Mouse (Mus musculus): ENCODE measurements around the gene Ecsit. TPM values are rescaled to one million over a fixed set of nuclear protein-coding genes. Genes with fewer than 3 reads are reported as not detected.
A peak's percentile ranks its signal among the peaks of the same experiment; 100 is the strongest.

Ecsit gene
- polyA plus RNA-seq, 1 experiment: 85.2 TPM

DNA sequence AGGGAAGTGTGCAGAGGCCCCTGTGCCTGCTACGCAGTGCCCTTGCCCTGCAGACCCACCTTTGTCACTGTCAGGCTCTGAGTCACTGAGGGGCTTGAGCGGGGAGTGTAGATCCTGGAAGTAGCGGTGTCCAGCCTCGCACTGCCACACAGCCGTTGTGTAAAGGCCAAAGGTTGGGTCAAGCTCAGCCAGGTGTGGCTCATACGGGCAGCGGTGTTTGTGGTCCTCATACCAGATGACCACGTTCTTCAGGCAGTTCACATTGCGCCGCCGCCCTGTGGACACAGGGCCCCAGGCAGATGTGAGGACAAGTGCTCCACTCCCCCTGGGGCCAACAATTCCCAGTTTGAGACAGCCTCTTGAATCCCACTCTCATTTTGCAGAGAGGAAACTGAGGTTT lies 19.6 kb downstream of the Ecsit start:
- TF ChIP-seq CTCF (IDR thresholded peaks at IDR 0.05; ENCODE audit: borderline replicate concordance, insufficient read depth, low read depth, low read length): no peak
- no peak for TF ChIP-seq POLR2A (IDR thresholded peaks at IDR 0.05; ENCODE audit: borderline replicate concordance, insufficient read depth, low read length)
- 96% methylated on average over 11 of the region's 11 CpGs for WGBS
- DNase-seq: no peak
- Histone ChIP-seq H3K4me1 (ENCODE audit: control insufficient read depth, insufficient read depth, low read length) (peaks cover 72% of the 10 kb centered on the region), H3K27me3 (ENCODE audit: control insufficient read depth, insufficient read depth, low read length) (no peaks in the 10 kb centered on the region), H3K27ac (ENCODE audit: insufficient read depth, low read length) (no peak overlapping the region), H3K4me3 (replicated peaks; ENCODE audit: insufficient read depth, low read depth, low read length) (no peak overlapping the region)

DNA sequence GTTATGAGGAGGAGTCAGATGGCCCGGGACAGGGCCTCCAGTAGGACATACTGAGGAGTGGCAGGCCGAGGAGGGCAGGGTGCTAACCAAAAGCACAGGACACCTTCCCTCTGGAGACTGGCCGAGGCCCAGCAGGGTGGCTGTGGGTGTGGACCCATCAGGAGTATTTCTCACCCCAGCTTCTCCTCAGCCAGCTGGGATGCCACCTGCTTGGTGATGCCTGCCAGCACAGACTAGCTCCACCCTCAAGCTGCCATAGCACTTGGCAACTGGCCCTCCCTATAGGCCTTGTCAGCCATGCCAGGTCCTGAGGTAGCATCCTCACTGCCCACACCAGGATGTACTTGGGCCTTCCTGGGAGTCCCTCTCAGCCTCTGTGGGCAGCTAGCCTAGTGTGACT lies 20.9 kb downstream of the Ecsit start:
- peak overlapping the region; percentile 80 for H3K27ac ChIP-seq (ENCODE audit: insufficient read depth, low read length)
- TF ChIP-seq POLR2A (IDR thresholded peaks at IDR 0.05; ENCODE audit: borderline replicate concordance, insufficient read depth, low read length): no peak
- no peak for TF ChIP-seq CTCF (IDR thresholded peaks at IDR 0.05; ENCODE audit: borderline replicate concordance, insufficient read depth, low read depth, low read length)
- WGBS: 23% methylated on average over 3 of the region's 3 CpGs
- no peak overlapping the region for H3K4me3 ChIP-seq (replicated peaks; ENCODE audit: insufficient read depth, low read depth, low read length)
- peak; percentile 93 to 96 for DNase-seq
- peaks cover 67% of the 10 kb centered on the region for H3K4me1 ChIP-seq (ENCODE audit: control insufficient read depth, insufficient read depth, low read length)
- H3K27me3 ChIP-seq (ENCODE audit: control insufficient read depth, insufficient read depth, low read length): no peaks in the 10 kb centered on the region

DNA sequence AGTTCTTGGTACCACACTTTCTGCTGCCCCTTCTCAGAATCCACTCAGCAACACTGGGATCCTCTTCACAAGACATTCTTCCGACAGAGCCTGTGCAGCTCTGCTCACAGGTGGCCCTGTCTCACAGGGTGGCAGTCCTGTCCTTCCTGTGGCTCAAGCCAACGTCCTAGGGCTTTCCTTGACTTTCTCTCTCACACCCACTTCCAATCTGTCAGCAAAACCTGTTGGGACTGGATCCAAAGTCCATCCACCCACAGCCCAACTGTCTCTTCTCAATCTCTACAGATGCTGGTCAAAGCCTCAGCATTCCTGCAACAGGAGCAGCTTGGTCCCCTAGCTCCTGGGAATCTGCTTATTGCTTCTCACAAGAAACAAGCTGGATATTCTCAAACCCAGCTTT lies 23.9 kb downstream of the Ecsit start:
- DNase-seq: peak; percentile 72 to 85
- H3K4me1 ChIP-seq (ENCODE audit: control insufficient read depth, insufficient read depth, low read length): peaks cover 60% of the 10 kb centered on the region
- TF ChIP-seq CTCF (IDR thresholded peaks at IDR 0.05; ENCODE audit: borderline replicate concordance, insufficient read depth, low read depth, low read length) (no peak), POLR2A (IDR thresholded peaks at IDR 0.05; ENCODE audit: borderline replicate concordance, insufficient read depth, low read length) (no peak)
- WGBS: 5% methylated on average over 2 of the region's 2 CpGs
- no peak overlapping the region for H3K4me3 ChIP-seq (replicated peaks; ENCODE audit: insufficient read depth, low read depth, low read length)
- H3K27ac ChIP-seq (ENCODE audit: insufficient read depth, low read length): peak overlapping the region; percentile 91
- H3K27me3 ChIP-seq (ENCODE audit: control insufficient read depth, insufficient read depth, low read length): no peaks in the 10 kb centered on the region

DNA sequence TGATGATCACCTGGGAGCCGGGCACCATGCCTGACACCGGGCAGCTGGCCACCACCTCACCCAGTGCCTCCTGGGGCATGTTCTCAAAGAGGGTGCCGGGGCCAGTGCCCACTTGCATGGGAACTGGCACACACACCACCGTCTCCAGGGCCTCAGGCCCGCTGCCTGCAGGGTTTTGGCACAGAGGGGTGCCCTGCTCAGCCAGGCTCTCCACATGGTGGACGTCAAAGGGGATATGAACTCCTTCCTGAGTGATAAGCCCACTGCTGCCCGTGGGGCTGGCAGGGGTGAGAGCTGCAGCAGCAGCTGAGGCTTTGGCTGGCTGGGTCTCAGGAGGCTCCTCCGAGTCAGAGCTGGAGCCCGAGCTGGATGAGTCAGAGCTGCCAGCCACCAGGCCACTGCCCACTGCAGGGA lies 27.2 kb downstream of the Ecsit start:
- Histone ChIP-seq H3K4me1 (ENCODE audit: control insufficient read depth, insufficient read depth, low read length) (peaks cover 53% of the 10 kb centered on the region), H3K27me3 (ENCODE audit: control insufficient read depth, insufficient read depth, low read length) (no peaks in the 10 kb centered on the region), H3K27ac (ENCODE audit: insufficient read depth, low read length) (peak overlapping the region; percentile 71), H3K4me3 (replicated peaks; ENCODE audit: insufficient read depth, low read depth, low read length) (no peak overlapping the region)
- peak; percentile 78 to 80 for DNase-seq
- no peak for TF ChIP-seq CTCF (IDR thresholded peaks at IDR 0.05; ENCODE audit: borderline replicate concordance, insufficient read depth, low read depth, low read length)
- no peak for TF ChIP-seq POLR2A (IDR thresholded peaks at IDR 0.05; ENCODE audit: borderline replicate concordance, insufficient read depth, low read length)
- 10% methylated on average over 9 of the region's 9 CpGs for WGBS

DNA sequence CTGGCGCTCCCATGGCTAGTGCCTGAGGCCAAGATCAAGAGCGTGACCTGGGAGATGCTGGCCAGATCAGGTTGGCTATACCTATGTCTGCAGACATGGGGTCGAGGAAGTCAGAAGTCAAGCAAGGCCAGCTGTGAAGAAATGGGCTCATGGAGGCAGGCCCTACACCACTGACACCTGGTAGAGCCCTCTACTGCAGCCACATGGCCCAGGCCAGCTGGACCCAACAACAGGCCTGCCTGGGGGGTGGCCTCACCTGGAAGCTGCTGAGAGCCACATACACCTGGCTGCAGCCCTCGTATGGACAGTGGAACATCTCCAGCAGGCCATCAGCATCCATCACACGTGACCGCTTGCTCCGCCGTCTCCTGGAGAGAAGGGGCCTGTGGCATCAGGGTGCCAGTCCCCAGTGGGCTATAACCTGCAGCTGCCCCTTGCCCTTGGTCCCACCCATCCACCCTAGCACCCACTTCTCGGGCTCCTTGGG lies 28.2 kb downstream of the Ecsit start:
- WGBS: 78% methylated on average over 9 of the region's 9 CpGs
- no peak overlapping the region for H3K4me3 ChIP-seq (replicated peaks; ENCODE audit: insufficient read depth, low read depth, low read length)
- DNase-seq: no peak
- peak overlapping the region; percentile 71; the same call in 1 of the 2 replicates for H3K27ac ChIP-seq (ENCODE audit: insufficient read depth, low read length)
- H3K4me1 ChIP-seq (ENCODE audit: control insufficient read depth, insufficient read depth, low read length): peaks cover 49% of the 10 kb centered on the region
- no peak for TF ChIP-seq POLR2A (IDR thresholded peaks at IDR 0.05; ENCODE audit: borderline replicate concordance, insufficient read depth, low read length)
- no peak for TF ChIP-seq CTCF (IDR thresholded peaks at IDR 0.05; ENCODE audit: borderline replicate concordance, insufficient read depth, low read depth, low read length)
- no peaks in the 10 kb centered on the region for H3K27me3 ChIP-seq (ENCODE audit: control insufficient read depth, insufficient read depth, low read length)

DNA sequence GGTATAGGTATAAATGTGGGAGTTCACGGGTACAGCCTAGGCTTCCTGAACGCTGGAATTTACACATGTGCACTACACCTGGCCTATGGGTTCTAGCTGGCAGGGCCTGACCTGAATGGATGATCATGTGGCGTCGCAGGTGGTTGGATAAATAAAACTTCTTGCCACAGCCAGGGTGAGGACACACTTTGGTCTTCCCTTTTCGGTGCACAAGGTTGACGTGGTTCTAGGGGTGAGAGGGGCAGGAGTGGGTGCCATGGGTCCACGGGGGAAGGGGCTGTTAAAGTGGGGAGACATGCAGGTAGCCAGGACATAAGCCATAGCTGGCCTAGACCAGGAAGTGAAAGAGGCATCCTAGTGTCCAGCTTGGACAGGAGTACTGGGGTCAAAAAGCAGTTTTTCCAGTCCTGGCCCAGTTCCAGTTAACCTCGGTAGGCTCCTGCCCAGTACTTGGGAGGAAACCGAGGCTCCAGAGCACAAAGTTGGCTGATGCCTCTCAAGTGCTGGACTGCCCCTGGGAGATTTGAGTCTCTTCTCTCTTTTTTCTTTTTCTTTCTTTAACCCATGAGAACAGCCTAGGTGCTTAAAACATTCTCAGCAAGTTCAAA lies 28.8 kb downstream of the Ecsit start:
- H3K27me3 ChIP-seq (ENCODE audit: control insufficient read depth, insufficient read depth, low read length): no peaks in the 10 kb centered on the region
- DNase-seq: no peak
- H3K4me1 ChIP-seq (ENCODE audit: control insufficient read depth, insufficient read depth, low read length): peaks cover 43% of the 10 kb centered on the region
- 71% methylated on average over 9 of the region's 9 CpGs for WGBS
- H3K4me3 ChIP-seq (replicated peaks; ENCODE audit: insufficient read depth, low read depth, low read length): no peak overlapping the region
- no peak overlapping the region for H3K27ac ChIP-seq (ENCODE audit: insufficient read depth, low read length)
- TF ChIP-seq CTCF (IDR thresholded peaks at IDR 0.05; ENCODE audit: borderline replicate concordance, insufficient read depth, low read depth, low read length) (no peak), POLR2A (IDR thresholded peaks at IDR 0.05; ENCODE audit: borderline replicate concordance, insufficient read depth, low read length) (no peak)

DNA sequence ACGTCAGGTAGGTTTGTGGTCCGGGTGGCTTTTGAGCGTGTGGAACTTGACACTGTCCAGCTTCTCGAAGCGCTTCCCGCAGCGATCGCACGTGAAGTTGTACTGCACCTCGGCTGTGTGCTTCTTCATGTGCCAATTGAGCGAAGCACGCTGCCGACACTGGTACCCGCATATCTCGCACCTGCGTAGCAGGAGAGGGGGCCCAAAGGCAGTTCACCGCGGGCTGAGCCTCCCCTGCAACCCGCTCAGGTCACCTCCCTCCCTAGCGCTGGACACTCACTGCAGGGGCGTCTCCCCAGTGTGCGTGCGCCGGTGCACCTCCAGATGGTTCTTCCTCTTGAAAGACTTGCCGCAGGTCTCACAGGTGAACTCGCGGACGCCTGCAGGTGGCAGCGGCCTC lies 29.5 kb downstream of the Ecsit start:
- Histone ChIP-seq H3K4me3 (replicated peaks; ENCODE audit: insufficient read depth, low read depth, low read length) (no peak overlapping the region), H3K4me1 (ENCODE audit: control insufficient read depth, insufficient read depth, low read length) (peaks cover 36% of the 10 kb centered on the region), H3K27ac (ENCODE audit: insufficient read depth, low read length) (no peak overlapping the region), H3K27me3 (ENCODE audit: control insufficient read depth, insufficient read depth, low read length) (no peaks in the 10 kb centered on the region)
- no peak for TF ChIP-seq CTCF (IDR thresholded peaks at IDR 0.05; ENCODE audit: borderline replicate concordance, insufficient read depth, low read depth, low read length)
- no peak for TF ChIP-seq POLR2A (IDR thresholded peaks at IDR 0.05; ENCODE audit: borderline replicate concordance, insufficient read depth, low read length)
- DNase-seq: peak in 1 of 2 experiments; percentile 52
- 37% methylated on average over 29 of the region's 29 CpGs for WGBS

DNA sequence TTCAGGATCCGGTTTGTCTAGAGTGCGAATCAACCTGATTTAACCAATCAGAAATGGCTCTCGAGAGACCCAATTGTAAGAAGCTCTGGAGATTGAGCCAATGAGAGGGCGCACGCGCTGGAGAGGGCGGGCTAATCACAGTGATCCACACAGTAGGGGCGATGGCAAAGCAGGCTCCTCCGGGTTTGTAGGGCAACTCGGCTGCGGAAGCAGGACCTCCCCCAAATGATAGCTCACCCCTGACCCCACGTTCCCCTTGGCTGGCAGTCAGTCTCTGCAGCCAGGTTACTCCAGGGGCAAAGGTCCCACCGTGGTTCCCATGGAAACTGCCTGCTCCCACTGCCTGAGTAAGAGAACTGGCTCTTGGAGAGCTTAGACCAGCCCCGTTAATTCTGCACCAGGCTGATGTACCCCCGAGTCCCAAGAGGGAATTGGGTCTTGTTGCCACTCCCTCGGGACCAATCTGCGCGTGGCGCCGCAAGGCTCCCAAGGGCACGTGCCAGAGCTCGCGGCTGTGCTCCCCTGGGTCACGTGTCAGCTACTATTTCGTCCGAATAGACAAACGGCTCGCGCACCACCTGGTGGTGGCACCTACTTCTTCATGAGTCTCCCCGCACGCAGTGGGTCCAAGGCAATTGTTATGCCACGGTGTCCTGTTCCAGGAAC lies 30.7 kb downstream of the Ecsit start:
- Histone ChIP-seq H3K4me1 (ENCODE audit: control insufficient read depth, insufficient read depth, low read length) (peaks cover 36% of the 10 kb centered on the region), H3K27me3 (ENCODE audit: control insufficient read depth, insufficient read depth, low read length) (no peaks in the 10 kb centered on the region), H3K27ac (ENCODE audit: insufficient read depth, low read length) (no peak overlapping the region), H3K4me3 (replicated peaks; ENCODE audit: insufficient read depth, low read depth, low read length) (peak overlapping the region; percentile 17)
- TF ChIP-seq POLR2A (IDR thresholded peaks at IDR 0.05; ENCODE audit: borderline replicate concordance, insufficient read depth, low read length): peak; percentile 30; the same call in 1 of the 2 replicates
- peak; percentile 71 for TF ChIP-seq CTCF (IDR thresholded peaks at IDR 0.05; ENCODE audit: borderline replicate concordance, insufficient read depth, low read depth, low read length)
- WGBS: 2% methylated on average over 32 of the region's 32 CpGs
- DNase-seq: peak; percentile 85 to 89
